Mouse (Mus musculus) testis, postnatal 10 days (tissue): ENCODE measurements at regions not wholly inside any gene's neighbourhood (a gene's known extent, or its start where the extent isn't known, plus 50 kb on each side); places are given as distances from the start of the nearest gene placed in this dataset.
A peak's percentile ranks its signal among the peaks of the same experiment; 100 is the strongest.

ENCODE experiments used
- DNase-seq: peaks from one replicate; pipeline ENCODE4 v3.0.0; 2021; ENCODE audit warnings: low spot score

DNA sequence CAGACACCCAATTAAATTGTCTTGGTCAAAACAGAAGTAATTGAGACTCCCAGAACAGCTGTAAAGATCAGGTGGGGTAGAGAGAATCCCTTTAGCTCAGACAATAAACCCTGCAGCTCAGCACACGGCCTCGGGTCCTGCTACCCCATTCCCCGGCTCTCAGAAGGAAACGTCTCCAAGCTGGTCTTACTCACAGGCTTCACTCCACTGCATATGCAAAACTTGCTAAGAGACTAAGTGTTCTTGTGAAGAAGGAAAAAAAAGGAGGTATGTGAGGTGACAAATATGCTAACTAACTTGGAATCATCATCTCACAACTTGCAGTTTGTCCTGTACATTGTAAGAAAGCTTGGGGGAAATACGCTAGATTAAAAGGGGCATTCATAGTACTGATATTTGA, 79.6 kb upstream of the Ipo5 start:
- DNase-seq, result no peak

DNA sequence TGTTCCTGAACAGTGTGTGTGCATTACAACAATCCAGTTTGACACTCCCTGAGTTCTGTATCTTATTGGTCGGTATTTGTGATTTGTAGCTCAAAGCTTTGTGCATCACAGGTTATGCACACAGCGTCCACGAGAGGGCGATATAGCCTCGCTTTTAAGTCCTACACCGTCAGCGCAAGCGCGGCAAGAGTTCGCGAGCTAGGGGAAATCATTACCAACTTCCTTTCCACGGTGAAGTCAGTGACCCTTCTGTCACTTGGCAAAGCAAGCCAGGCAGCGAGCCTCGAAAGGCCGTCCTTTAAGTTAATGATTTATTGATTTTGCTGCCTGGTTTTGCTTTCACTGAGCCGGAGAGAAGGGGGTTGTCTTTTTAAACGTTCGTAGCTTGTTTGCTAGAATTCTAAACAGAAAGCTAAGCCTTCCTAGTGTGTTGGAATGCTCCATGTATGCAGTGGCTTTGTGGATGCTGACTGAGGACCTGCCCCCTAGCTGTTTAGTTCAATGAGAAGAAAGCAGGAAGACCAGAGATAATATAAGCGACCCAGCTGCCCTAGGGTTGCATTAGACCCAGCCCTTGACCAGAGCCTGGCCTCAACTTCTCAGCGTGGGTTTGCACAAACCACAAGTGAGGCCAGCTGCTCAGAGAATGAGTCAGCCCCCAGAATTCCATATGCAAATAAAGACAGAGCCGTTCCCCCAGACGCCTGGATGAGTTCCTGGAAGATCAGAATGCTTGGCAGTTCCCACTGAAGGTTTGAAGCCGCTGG, 79.0 kb upstream of the Ipo5 start:
- DNase-seq, result peak; percentile 91

DNA sequence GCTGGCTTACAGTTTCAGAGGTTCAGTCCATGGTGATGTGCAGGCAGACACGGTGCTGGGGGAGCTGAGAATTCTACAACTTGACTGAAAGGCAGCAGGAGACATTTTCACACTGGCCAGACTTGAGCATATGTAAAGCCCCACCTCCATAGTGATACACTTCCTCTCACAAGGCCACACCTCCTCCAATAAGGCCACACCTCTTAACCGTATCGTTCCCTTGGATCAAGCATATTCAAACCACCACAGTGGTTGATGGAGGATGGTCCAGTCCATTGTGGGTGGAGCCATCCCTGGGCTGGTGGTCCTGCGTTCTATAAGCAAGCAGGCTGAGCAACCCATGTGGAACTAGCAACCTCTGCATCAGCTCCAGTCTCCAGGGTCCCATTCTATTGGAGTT, 76.2 kb upstream of the Ipo5 start:
- DNase-seq, result no peak

DNA sequence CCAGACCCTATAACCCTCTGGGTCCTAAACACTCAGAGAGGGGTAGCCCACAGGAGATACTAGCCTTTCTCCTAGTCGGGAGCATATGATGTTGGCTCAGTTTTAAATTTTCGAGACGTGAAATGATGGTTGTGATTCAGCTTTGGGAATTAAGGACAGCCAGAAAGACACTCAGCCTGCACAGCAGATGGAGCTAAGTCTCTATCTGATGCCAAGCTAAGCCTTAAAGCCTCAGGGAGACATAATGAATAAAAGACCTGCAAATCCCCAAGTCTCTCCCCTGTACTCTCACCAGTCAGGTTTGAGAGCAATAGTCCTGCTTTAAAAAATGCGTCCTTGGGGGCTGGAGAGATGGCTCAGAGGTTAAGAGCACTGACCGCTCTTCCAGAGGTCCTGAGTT, 75.3 kb upstream of the Ipo5 start:
- DNase-seq, result no peak

DNA sequence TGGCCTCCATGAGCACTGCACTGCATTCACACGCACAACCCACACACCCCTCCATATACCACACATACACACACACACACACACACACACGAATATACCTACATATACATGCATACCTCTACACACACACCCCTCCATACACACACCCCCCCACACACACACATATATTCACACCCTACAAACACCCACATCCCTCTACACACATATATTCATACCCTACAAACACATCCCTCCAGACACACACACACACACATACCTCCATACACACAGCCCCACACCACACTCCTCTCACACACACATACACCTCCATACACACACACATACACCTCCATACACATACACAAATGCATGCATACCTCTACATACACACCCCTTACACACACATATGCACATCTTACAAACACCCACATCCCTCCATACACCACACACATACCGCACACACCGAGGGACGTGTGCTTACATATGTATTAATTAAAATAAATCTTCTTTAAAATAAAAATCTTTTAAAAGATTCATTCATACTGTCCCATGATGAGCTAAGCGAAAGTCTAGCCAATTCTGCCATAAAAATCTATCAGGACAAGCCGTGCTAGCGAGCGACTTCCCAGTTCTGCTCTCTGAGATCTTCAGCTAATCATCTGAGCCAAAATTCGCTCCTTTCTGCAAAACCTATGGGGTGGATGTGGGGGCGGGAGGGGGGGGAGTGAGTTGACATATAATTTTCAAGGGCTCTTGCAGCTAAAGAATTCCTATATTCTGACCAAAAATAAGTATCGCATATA, 74.3 kb upstream of the Ipo5 start:
- DNase-seq, result no peak

DNA sequence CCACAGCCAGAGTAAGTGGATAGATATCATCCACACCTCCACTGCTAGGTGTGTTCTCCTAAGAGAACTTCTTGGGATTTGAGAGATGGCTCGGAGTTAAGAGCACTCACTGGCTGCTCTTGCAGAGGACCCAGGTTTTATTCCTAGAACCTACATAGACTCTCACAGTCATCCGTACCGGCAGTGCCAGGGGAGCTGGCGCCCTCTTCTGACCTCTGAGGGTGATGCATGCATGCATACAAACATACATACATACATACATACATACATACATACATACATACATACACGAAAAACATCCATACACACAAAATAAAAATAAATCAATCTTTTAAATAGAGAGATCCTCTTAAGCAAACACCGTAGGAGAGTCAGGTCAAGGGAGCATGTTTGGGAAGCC, 70.1 kb upstream of the Ipo5 start:
- no peak for DNase-seq

DNA sequence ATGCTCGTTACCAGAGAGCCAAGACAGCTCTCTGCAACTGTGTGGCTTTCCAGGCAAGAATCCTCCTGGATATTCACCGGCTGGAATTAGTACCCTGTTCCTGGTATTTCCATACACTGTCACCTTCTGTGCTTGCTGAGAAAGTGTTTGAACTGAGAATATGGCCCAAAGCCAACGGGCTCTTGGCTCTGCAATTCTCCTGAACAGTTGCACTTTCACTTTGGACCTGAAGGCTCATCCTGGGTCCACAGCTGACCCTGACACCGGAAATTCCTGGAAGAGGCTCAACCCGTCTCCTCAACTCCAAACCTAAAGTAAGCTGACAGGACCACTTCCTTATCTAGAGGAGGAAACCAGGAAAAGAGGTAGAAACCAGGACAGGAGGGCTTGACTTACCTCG, 69.7 kb upstream of the Ipo5 start:
- no peak for DNase-seq

DNA sequence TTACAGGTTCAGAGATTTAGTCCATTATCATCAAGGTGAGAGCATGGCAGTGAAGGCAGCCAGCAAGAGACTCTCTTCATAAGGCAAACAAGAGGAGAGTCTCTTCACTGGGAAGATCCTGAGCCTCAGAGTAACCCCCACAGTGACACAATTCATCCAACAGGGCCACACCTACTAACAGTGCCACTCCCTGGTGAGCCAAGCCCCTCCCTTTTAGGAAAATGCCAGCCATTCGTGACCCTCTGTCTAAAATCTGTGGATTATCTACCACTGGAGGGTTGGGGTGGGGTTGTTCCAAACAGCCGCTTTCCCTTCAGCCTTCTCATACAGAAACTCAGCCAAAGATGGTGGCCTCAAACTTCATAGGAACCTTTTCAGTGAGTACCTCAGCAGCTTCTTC, 65.9 kb upstream of the Ipo5 start:
- DNase-seq, result no peak

DNA sequence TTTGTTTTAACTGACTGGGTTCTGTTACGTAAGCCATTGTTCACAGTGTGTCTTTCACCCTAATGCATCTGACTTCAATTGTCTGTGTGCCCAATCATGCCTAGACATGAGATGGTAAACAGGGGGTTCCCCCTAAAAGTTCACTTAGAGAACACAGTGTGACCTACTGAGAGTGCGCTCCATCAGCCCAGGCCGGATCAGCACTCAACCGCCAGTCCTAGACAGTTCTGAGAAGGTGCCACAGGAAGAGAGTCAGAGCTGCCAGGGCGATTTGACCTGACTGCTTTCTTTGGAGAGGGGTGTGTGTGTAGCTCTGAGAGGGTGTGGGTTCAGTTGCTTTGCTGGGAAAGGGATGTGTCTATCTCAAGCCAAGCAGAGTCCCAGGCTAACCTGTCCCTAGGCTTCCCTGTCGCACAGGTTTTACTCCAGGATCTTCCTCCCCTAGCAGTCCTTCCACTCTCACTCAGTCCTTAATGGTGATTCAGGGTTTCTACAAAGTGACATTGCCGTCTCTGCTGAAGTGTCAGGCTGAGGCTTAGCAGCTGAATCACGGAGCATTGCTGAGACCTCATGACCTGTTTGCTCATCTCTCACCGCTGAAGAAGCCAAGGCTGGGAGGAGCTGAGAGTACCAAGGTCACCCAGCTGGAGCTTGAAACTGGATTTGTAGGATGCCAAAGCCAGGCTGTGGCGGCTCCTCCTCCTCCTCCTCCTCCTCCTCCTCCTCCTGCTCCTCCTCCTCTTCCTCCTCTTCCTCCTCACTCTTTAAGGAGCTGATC, 64.8 kb upstream of the Ipo5 start:
- no peak for DNase-seq

DNA sequence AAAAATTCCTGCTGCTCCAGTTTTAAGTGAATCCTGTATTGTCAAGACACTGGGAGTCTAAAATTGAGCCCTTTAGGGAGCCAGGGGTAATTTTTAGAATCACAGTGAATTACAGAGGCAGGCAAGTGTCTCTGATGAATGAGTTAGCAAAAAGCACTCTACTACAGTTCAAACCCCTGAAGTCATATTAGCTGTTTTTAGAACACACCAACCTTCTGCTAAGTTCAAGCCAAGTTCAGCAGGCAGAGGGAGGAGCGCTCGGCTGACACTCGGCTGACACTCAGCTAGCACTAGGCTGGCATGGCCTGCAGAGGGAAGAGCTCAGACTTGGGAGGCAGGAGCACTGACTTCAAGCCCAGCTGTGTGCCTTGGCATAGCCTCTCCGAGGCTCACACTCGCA, 64.0 kb upstream of the Ipo5 start:
- DNase-seq, result no peak

DNA sequence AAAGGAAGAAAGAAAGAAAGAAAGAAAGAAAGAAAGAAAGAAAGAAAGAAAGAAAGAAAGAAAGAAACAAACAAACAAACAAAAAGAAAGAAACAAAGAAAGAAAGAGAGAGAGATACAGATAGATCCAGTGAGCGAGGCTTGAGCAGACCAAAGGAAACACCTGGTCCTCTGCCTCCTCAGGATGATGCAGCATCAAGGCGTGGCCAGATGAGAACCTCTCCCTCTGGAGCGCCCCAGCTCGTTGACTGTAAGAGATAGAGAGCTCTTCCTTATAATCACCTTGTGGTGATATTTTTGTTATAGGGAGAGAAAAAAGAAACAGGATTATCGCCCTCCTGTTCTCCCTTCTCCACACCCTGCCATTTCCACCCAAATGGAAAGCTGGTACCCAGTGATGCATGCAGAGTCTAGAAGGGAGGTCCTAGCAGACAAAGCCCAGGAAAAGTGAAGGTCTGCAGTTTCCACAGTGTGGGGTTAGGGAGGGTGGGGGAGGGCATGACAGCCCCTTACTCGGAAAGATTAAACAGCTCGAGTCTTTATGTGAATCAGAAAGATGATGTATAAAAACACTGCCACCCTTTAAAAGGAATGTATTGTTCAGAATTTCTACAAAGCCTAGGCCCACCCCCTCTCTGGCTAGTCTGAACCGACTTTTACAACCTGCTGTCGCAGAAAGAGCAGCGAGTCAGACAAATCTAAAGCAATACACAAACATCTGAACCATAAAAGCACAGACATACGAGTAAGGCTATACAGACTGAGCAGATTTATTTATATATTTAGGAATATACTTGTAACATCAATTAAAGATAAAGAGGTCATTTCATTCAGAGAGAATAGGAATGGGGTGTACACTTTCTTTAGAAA, 62.7 kb upstream of the Ipo5 start:
- DNase-seq, result no peak

DNA sequence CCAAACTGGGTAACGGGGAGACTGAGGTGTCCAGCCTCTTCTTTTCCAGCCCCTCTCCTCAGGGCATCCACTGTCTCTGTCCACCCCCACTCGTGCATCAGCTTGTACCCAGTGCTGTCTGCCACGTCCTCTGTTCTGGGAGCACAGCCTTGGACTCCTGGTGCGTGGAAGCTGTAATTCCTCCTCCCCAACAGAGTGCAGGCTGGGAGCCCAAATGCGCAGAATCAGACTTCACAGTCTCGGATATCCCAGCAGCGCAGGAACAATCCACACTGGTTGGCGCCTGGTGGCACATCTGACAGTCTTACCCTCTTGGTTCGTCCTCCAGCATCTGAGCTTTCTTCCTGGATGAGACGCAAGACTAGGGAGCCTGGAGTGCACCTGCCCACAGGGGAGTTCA, 61.9 kb upstream of the Ipo5 start:
- no peak for DNase-seq

DNA sequence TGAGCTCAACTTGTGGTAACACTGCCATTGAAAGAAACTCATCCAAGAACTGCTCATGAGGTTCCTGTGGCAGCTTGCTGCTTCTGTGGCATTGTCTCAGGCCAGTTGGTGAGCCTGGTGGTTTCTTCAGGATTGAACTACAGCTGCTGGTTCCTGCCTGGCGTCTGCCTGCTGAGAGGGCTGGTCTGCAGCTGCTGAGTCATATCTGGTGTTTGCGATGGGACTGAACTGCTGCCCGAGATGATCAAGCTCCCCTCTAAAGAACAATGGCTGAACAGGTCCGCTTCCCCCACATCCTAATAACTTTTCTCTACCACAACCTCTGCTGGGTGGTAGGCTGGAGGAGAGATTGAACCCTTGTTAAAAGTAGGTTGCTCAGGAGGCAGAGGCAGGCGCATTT, 57.4 kb upstream of the Ipo5 start:
- DNase-seq, result no peak

DNA sequence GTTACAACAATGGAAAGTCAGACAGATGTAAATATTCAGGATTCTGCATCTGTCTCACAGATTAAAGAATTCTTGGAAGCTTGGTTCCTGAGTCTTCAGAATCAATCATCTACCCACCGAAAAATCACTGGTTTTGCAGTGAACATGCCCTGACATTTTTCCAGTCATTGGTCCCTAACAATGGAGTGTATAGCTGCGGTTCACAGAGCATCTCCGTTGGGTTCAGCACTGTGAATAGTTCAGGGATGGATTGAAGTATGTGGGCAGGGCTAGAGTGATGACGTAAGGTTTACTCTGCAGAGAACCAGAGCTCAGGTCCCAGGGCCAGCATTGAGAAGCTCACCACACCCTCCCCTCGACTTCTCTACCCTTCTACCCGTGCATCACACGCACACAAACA, 56.5 kb upstream of the Ipo5 start:
- DNase-seq, result no peak

DNA sequence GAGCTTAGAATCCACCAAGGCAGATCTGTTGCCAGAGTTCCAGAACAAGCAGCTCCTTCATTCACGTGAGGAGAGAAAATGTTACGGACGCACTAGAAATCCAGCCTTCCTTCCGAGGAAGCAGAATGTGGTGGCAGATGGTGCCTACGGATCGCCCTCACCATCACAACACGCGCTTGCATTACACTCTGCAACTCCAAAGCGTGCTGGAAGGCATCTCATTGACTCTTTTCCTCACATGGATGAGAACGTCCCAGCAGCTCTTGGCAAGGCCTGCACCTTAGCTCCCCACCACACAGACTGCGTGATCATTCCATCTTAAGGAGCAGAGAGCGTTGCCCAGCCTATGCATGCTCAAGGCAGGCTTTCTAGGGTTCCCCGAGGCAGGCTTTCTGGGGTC, 55.8 kb upstream of the Ipo5 start:
- no peak for DNase-seq
